Mouse (Mus musculus) layer of hippocampus, postnatal 36 days (tissue): ENCODE data around the gene OR5BS1P. TPM values are rescaled to one million over a fixed set of nuclear protein-coding genes. Genes with fewer than 3 reads are reported as not detected.
"Not testable (repeated sequence)": the region's sequence is repeated elsewhere in the genome, so short reads cannot be mapped to it uniquely, and the experiment has no call there.

ENCODE experiments used
- DNase-seq, 2 experiments: peaks; one replicate each; pipeline ENCODE4 v3.0.0; 2022
- total RNA-seq, 2 experiments: library from RNA; stranded (reverse); gene quantifications; 2 replicates each; pipeline ENCODE4 v1.2.3; 2021

The OR5BS1P gene
- not detected for total RNA-seq

DNA sequence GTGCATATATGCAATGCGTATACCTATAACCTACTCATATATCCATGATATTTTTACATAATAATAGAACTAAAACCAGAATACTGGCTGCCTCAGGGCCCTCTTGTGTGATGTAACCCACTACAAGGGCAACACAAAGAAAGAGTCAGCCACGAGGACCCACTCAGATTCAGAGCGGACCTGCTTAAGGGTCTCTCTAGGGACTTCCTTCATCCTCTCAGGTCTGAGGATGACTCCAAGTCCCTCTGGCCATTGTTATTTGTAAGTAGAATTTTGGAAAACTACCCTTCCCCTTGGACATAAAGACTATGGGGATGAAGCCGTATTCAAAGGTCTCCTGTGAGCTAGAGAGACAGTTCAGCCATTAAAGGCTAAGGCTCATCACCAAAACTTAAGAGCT lies at the start of gene OR5BS1P:
TSS of gene OR5BS1P (plus strand) at position 301 of the 400 bp plus-strand sequence.
- no peak for DNase-seq

GRCm38 (mm10) chr15:98420897-98421296 lies 48.8 kb upstream of the OR5BS1P start:
- no peak for DNase-seq

DNA sequence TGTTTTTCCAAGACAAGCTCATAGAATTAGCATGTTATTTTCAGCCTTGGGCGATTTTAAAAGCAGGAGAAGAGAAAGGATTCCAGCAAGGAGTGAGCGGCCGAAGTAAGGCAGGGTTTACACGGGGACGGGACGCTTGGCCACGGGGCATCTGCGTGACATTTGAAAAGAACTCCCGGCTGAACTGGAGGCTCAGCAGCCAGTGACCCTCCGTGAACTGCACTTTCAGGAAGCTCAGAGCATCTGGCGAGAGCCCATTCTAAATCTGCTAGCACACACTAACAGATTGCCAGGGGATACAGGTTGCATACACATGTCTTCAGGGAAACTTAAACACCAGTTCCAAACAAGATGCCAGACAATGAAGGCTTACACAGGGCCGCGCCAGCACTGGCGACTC lies 45.4 kb upstream of the OR5BS1P start:
- DNase-seq = no peak

DNA sequence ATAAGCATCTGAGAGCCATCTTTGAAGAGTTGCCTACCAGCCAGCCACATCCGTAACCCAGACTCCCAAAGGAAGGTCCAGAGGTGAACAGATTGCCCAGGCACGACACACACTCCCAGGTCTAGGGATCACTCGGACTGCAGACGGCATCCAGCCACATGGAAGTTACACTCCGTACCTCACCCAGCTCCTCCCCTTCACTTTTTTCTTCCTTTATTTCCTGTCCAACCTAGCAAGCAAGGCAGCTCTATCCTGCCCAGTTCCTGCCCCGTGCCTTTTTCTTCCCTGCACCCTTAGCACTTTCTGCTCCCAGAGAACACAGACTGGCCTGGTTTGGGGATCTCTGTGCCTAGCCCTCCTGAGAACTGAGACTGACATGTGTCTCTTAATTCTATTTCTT lies 44.9 kb upstream of the OR5BS1P start:
- DNase-seq = no peak

- no peak for DNase-seq
Measured at GRCm38 (mm10) chr15:98425188-98425587, 44.5 kb upstream of the OR5BS1P start.

- DNase-seq = not testable (repeated sequence)
Measured at GRCm38 (mm10) chr15:98430925-98431324, 38.8 kb upstream of the OR5BS1P start, which contains the start of gene Olfr282. Gene Olfr282, plus strand, starts transcription at chr15:98431225.

DNA sequence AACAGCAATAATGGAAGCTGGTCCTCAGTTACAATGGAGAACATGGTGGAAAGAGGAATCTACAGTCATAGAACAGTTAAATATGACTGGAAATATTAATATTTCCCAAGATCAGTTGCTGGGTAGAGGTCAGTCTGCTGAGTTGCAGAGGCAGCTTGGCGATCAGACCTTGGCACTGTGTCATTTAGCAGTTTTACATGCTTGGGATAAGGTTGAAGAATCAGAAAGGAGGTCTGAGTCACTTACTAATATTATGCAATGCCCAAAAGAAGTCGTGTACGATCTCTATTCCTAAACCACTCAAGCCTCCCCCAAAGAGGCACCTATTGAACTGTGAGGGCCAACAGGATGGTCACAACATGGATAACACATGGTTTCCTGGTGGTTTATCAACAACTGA lies 25.1 kb upstream of the OR5BS1P start:
- DNase-seq = no peak

DNA sequence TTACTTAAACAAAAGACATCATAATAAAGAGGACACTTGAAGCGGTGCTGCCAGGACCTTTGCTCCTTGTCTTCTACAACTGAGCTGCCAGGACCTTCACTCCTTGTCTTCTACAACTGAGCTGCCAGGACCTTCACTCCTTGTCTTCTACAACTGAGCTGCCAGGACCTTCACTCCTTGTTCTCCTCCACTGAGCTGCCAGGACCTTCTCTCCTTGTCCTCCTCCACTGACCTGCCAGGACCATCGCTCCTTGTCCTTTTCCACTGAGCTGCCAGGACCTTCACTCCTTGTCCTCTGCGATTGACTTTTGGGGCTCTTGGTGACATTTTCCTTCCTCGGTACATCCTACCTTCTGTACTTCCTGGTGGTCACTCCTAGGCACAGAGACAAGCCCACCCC lies 21.2 kb upstream of the OR5BS1P start:
- DNase-seq = no peak

GRCm38 (mm10) chr15:98452288-98452687 lies 17.4 kb upstream of the OR5BS1P start, which contains the start of gene Olfr281:
Gene Olfr281, plus strand, starts transcription at chr15:98452588.
- no peak for DNase-seq

GRCm38 (mm10) chr15:98471539-98471938 lies 1.8 kb downstream of the OR5BS1P start:
- DNase-seq = no peak

GRCm38 (mm10) chr15:98474958-98475357 lies 5.3 kb downstream of the OR5BS1P start:
- no peak for DNase-seq

DNA sequence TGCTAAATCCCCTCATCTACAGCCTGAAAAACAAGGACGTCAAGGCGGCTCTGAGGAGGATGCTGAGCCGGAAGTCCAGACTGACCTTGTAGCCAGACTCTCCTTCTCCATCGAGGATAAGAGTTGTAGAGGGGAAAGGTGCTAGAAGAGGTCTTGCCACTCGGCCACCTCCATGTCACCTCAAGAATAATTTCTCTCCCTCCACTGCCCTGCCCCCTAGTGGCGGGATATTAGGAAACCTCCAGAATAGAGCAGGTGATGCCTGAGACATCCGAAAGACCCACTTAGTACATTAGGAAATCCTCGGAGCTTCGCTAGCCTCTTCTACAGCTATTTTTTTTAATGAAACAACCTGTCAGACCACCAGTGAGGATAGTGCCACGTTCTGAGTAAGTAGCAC lies 5.7 kb downstream of the OR5BS1P start:
- peak in 1 of 2 experiments; percentile 21 for DNase-seq

DNA sequence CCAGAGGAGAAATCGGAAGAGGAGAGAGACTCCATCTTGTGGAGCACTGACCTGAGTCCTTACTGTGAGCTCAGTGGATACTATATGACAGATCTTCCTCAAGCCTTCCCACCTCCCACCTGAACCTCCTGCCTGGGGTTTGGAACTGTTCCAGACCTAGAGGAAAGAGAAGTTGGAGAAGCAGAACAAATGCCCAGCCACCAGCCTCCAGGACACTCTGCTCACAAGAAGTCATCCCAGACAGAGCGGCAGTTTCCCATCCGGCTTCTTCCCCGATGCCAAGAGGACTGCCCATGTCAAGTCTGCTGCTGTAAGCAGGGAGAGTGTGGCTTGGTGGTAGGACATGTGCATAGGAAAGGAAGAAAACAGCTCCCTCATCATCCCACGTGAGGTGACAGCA lies 6.6 kb downstream of the OR5BS1P start:
- no peak for DNase-seq

DNA sequence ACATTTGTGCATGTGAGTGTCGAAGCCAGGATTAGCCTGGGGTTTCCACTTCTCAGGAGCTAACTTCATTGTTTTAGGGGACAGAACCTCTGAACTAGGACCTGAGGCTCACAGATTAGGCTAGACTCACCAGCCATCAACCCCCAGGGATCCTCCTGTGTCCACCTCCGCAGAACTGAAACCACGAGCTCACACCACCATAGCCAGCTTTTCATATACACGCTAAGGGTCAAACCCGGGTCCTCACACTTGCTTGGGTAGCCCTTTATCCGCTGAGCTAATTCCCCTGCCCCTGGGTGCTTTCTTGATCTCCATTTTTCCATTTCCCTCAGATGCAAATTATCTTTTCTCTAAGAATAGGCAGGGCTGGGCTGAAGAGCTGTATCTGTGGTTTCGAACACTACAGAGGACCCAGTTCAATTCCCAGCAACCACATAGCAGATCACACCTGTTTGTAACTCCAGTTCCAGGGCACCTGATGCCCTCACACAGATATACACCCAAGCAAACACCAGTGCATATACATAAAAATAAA lies 9.9 kb downstream of the OR5BS1P start:
- no peak for DNase-seq

- no peak for DNase-seq
Measured at GRCm38 (mm10) chr15:98482701-98483100, 13.0 kb downstream of the OR5BS1P start, which contains the start of gene Lalba. Gene Lalba, minus strand, starts transcription at chr15:98482721.

DNA sequence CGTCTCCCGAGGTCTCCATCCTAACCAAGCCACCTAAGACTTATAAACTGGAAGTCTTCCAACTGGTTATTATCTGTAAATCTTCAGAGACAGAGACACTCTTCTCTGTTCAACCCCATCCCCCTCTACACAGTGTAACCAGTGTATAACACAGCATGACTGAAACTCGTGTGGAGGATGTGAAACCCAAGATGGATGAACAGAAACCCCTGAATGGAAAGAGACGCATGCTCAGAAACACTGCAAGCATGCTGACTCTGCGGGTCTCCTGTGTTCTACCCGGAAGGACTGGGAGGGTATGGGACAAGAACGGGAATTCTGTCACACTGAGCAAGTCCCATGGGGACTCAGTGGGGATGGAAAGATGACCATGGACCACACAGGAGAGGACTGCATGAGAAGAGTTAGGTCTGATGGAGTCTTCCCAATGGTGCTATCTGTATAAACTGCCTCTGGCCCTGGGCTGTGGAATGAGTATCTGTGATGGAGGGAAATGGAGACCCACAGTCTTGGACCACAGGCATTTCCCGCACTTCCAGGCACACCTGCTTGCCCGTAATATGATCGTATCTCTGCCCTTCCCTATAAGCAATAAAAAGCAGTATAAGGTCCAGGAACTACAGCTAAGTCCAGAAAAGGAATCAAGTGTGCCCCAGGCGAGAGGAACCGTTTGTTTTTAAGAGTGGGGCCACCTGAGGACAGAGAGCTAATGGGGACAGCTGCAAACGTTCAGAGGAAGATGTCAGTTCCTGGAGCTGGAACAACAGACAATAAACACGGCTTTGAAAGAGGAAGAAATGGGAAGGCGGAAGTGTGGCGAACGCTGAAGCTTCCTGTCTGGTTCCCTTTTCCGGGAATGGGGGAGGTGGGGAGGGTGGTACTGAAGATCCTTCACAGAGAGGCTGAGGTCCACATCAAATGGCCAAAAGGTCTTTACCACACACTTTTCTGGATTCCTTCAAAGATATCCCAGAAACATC lies 14.5 kb downstream of the OR5BS1P start:
- DNase-seq = no peak

GRCm38 (mm10) chr15:98486433-98487021 lies 16.8 kb downstream of the OR5BS1P start:
- DNase-seq = no peak

DNA sequence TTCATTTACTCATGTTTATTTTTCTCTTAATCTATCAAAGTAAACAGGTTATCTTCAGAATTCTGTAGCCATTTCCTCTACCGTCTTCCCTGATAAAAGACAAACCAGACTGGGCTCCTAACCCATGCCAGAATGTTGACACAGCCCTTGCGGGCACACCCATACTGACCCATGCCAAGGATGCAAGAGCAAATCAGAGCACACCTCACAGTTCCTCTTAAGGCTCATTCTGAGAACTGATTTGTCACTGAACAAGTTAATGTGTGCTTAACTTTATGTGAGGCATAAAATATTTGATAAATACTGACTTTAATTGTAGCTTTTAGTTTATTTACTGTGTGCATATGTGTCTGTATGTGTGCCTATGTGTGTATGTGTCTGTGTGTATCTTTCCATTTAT lies 21.6 kb downstream of the OR5BS1P start:
- DNase-seq = no peak

DNA sequence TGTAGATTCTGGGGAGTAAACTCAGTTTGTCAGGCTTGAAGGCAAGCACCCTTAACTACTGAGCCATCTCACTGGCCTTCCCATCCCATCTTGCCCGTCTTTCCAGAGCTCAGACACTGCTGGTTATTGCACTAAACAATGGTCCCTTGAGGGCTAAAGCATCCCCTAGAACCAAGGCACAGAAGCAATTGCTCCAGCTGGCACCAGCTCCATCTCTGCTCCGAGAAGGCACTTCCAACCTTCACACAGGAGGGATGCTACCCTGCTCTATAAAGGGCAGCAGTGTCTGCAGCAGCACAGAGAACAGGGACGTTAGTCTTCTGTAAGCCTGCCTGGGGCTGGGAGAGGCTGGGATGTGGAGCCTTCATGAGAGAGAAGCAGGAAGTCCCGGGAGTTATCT lies 22.4 kb downstream of the OR5BS1P start, which contains the start of gene Olfr279:
TSS of gene Olfr279 (plus strand) at position 301 of the 400 bp plus-strand sequence.
- no peak for DNase-seq

- DNase-seq = no peak
Measured at GRCm38 (mm10) chr15:98497631-98498030, 27.9 kb downstream of the OR5BS1P start.

DNA sequence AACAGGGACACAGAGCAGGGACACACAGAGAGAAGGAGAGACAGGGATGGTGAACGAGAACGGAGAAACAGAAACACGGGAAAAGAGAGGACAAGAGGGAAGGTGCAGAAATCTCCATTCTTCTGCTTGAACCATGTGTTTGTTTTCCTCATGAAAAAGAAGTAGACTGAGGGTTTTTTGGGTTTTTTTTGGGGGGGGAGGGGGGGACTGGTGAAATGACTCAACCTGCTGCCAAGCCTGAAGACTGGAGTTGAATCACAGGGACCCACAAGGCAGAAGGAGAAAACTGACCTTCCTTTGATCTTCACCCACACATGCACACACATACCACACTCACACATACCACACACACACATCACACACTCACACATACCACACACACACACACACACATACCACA lies 33.6 kb downstream of the OR5BS1P start:
- DNase-seq = no peak

DNA sequence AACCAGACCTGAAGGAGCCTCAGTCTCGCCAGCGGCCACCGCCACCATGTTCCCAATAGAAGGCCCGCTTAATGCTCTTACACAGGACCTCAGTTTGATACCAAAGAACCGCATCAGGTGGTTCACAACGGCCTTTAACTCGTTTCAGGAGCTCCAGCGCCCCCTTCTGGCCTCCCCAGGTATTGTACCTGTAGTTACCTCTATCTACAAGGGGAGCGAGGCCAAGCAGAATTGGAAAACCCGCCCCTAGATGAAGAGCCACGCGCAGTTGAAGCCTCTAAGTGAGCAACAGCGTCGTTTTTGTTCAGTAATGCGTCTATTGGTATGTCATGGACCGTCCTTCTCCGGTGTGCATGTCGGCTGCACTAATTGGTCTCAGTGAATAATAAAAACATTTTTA lies 34.8 kb downstream of the OR5BS1P start:
- no peak for DNase-seq

DNA sequence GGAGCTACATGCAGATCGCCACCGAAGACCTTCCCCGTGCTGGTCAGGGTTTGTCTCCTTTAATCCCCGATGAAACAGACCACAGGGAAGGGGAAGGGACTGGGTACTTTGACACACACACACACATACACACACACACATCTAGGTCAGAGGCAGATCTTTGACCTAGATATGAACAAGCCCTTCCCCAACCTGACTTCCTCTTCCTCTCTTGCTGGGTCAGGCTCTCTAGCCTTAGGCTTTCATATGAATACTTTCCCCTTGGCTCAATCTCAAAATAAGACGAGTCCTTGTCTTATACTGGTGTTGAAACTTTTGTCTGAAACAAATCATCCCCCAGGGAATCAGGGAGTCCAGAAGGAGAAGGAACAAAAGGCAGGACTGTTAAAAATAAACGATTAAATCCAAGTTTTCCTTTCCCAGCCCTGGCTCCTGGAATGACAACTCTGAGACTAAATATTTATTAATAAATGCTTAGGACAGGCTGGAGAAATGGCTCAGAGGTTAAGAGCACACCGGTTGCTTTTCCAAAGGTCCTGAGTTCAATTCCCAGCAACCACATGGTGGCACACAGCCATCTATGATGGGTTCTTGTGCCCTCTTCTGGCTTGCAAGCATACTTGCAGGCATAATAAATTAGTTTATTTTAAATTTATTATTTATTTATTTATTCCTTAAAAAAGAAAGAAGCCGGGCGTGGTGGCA lies 36.7 kb downstream of the OR5BS1P start:
- no peak for DNase-seq
